Mouse (Mus musculus) small intestine, adult 2 months (tissue): ENCODE measurements around the gene St8sia1. TPM values are rescaled to one million over a fixed set of nuclear protein-coding genes. Genes with fewer than 3 reads are reported as not detected.
A peak's percentile ranks its signal among the peaks of the same experiment; 100 is the strongest.
"Not testable (repeated sequence)": the region's sequence is repeated elsewhere in the genome, so short reads cannot be mapped to it uniquely, and the experiment has no call there.

ENCODE experiments used
- H3K27ac ChIP-seq: fragments of 200-500 bp; 2 replicates; pipeline ENCODE4 v1.5.1; 2012; ENCODE audit warnings: low read depth, low read length, control low read depth, inconsistent platforms; ENCODE audit not compliant: insufficient read depth
- H3K27me3 ChIP-seq: fragments of 200-500 bp; 2 replicates; pipeline ENCODE4 v1.6.1; 2012; ENCODE audit warnings: mild to moderate bottlenecking, moderate library complexity, low read length, inconsistent platforms; ENCODE audit not compliant: control insufficient read depth, insufficient read depth
- H3K36me3 ChIP-seq: fragments of 200-500 bp; 2 replicates; pipeline ENCODE4 v1.6.1; 2012; ENCODE audit warnings: mild to moderate bottlenecking, low read length, control low read depth, inconsistent platforms; ENCODE audit not compliant: control insufficient read depth, insufficient read depth
- H3K4me1 ChIP-seq: fragments of 200-500 bp; 2 replicates; pipeline ENCODE4 v1.6.1; 2012; ENCODE audit warnings: low read length, inconsistent platforms, mixed read lengths; ENCODE audit not compliant: control insufficient read depth, insufficient read depth, insufficient read length
- H3K4me3 ChIP-seq: fragments of 200-500 bp; 2 replicates; pipeline ENCODE4 v1.5.1; 2012; ENCODE audit warnings: low read depth, mild to moderate bottlenecking, control low read depth, inconsistent platforms, low read length, moderate library complexity
- CTCF ChIP-seq: fragments of 200-500 bp; IDR thresholded peaks from 2 replicates; pipeline ENCODE4 v1.5.1; 2012; ENCODE audit warnings: low read depth, mild to moderate bottlenecking, control low read depth, inconsistent platforms, low read length, moderate library complexity, mixed read lengths; ENCODE audit not compliant: insufficient replicate concordance, insufficient read length; ENCODE audit errors: extremely low read depth
- POLR2A ChIP-seq: fragments of 200-500 bp; IDR thresholded peaks from 2 replicates; pipeline ENCODE4 v1.6.1; 2012; ENCODE audit warnings: low read depth, mild to moderate bottlenecking, control low read depth, inconsistent platforms, low read length, moderate library complexity
- WGBS: fragments of 180-500 bp; shearing (Covaris S2); methylation state at CpG from one replicate; pipeline ENCODE4 v1.1.7; 2018; 5-methylcytosine and 5-hydroxymethylcytosine counted together
- polyA plus RNA-seq: library from polyadenylated mRNA; depleted of rRNA; stranded (reverse); fragments of >200 nt; gene quantifications from 2 replicates; pipeline ENCODE4 v1.2.3, GENCODE M21; 2012

Gene St8sia1
- polyA plus RNA-seq, 1 experiment = 0.19 TPM

DNA sequence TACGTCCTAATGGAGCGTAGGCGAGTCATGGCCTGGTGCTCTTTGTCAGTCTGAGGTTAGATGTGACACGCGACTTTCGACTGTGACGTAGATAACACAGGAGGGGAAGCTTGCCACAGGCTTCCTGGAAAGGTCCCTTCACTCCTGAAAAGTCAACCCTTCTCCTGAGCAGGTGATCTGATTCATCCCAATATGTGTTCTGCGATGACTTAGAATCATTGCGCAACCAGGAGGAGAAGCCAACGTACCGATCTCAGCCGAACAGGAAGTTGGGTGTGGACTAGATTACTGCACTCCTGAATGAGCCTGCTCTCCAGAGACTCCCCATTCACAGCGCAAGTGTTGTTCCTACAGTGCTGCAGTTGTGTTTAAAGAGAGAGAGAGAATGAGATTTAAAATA lies 25.2 kb upstream of the St8sia1 start:
- TF ChIP-seq CTCF (no peak), POLR2A (no peak)
- H3K27ac ChIP-seq = no peak overlapping the region
- H3K4me1 ChIP-seq = no peaks in the 10 kb centered on the region
- H3K36me3 ChIP-seq = no peaks in the 10 kb centered on the region
- no peak overlapping the region for H3K4me3 ChIP-seq
- H3K27me3 ChIP-seq = no peaks in the 10 kb centered on the region
- WGBS = 51% methylated on average over 13 of the region's 13 CpGs

GRCm38 (mm10) chr6:142988753-142989152 lies 24.5 kb upstream of the St8sia1 start:
- H3K36me3 ChIP-seq = no peaks in the 10 kb centered on the region
- H3K4me3 ChIP-seq = no peak overlapping the region
- no peaks in the 10 kb centered on the region for H3K27me3 ChIP-seq
- H3K4me1 ChIP-seq = no peaks in the 10 kb centered on the region
- TF ChIP-seq CTCF = peak; percentile 85
- no peak for TF ChIP-seq POLR2A
- no peak overlapping the region for H3K27ac ChIP-seq
- WGBS = 18% methylated on average over 10 of the region's 10 CpGs

DNA sequence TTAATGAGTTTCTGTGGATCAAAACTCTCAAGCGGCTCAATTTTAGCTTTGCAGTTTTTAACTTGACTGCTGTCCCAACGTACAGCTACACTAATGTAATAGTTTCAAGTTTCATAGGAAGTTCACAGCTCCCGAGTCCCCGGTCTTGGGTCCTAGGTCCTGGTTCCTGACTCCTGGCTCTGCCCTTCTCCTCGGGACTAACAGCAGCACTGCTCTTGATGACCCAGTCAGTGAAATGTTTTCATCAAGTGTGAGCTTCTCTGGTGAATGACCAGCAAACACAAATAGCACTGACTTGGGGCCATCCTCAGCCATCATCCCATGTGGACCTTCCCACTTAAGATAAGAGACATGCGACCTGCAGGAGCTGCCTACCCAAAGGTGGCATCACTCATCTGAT lies 24.0 kb upstream of the St8sia1 start:
- no peak for TF ChIP-seq POLR2A
- H3K4me1 ChIP-seq = no peaks in the 10 kb centered on the region
- H3K27ac ChIP-seq = no peak overlapping the region
- H3K36me3 ChIP-seq = no peaks in the 10 kb centered on the region
- WGBS = 75% methylated on average over 6 of the region's 6 CpGs
- no peaks in the 10 kb centered on the region for H3K27me3 ChIP-seq
- H3K4me3 ChIP-seq = no peak overlapping the region

DNA sequence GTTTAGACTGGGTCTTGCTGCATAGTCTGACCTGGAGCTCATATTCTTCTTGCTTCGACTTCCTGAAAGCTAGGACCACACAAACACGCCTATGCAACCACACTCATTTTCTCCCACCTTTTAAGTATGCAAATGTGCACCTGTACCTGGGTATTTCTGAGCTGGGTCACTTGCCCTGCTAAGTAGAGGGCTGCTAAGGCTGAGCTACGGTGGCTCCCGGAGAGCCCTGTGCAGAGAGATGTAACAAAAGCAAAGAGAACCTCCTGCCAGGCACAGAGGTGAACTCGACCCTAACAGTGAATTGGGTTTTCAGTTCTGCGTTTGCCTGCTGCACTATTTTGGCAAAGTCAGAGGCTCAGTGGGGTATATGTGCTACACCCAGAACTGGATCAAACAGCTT lies 23.4 kb upstream of the St8sia1 start:
- Histone ChIP-seq H3K27me3 (no peaks in the 10 kb centered on the region), H3K4me3 (no peak overlapping the region), H3K27ac (no peak overlapping the region), H3K36me3 (no peaks in the 10 kb centered on the region), H3K4me1 (no peaks in the 10 kb centered on the region)
- no peak for TF ChIP-seq CTCF
- TF ChIP-seq POLR2A = no peak
- 71% methylated on average over 6 of the region's 6 CpGs for WGBS

DNA sequence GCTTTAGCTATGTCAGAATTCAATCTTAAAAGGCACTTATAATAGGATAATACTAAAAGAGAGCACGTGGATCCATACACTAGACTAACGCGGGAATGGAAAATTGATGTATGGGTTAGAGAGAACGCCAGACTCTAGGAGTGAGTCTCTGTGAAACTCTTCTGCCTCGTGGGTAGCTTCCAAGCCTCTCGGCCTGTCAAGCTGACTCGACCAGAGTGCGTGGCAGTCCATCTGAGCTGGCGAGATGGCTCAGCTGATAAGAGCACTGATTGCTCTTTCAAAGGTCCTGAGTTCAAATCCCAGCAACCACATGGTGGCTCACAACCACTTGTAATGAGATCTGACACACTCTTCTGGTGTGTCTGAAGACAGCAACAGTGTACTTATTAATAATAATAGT lies 22.5 kb upstream of the St8sia1 start:
- H3K4me1 ChIP-seq, H3K27ac ChIP-seq, H3K4me3 ChIP-seq, H3K27me3 ChIP-seq, H3K36me3 ChIP-seq: not testable (repeated sequence)
- 74% methylated on average over 9 of the region's 9 CpGs for WGBS

- H3K27ac ChIP-seq, H3K27me3 ChIP-seq, H3K4me3 ChIP-seq, H3K4me1 ChIP-seq, H3K36me3 ChIP-seq: not testable (repeated sequence)
- WGBS = 83% methylated on average over 9 of the region's 9 CpGs
Measured at GRCm38 (mm10) chr6:142985561-142986238, 21.4 kb upstream of the St8sia1 start.

GRCm38 (mm10) chr6:142979665-142980660 lies 15.7 kb upstream of the St8sia1 start:
- no peak for TF ChIP-seq CTCF
- no peak for TF ChIP-seq POLR2A
- 31% methylated on average over 6 of the region's 6 CpGs for WGBS
- H3K36me3 ChIP-seq = no peaks in the 10 kb centered on the region
- no peaks in the 10 kb centered on the region for H3K4me1 ChIP-seq
- H3K4me3 ChIP-seq = no peak overlapping the region
- H3K27ac ChIP-seq = no peak overlapping the region
- no peaks in the 10 kb centered on the region for H3K27me3 ChIP-seq
